Mouse (Mus musculus) 3T3-L1 (cell line): ENCODE measurements around the gene Pdcd2l.

Experiments used
- DNase-seq: peaks from one replicate; pipeline ENCODE4 v3.0.0-alpha.2; 2015; ENCODE audit warnings: low read depth, low spot score

The Pdcd2l gene

DNA sequence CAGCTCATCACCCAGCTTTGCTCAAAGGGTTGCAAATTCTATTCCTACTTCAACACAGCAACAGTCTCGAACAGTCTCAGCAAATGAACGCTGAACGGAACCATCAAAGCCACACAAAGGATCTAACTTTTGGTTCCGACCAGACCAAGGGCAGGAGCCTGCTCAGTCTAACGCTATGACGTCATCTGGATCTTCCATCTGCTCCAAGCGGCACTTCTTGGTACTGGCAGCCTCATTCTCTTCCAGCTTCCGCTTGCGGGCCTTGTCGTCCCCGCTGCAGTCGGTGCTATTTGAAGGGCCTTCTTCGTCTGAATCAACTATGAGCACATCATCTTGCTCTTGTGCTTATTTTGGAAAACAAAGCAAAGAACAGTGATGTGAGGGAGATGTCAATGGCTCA, 55.3 kb downstream of the Pdcd2l start:
- DNase-seq = no peak

DNA sequence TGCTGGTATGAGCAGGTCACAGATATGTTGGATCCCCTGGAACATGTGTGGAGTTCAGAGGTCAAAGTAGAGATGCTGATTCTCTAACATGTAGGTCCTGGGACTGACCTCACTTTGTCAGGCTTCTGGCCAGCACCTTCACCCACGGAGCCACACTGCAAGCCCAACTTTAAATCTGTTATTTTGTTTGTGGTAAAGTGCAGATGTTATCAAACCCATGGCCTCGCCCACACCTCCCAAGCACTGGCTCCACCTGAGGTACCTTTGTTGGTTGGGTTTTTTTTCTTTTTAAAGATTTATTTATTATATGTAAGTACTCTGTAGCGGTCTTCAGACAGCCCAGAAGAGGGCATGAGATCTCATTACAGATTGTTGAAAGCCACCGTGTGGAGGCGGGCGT, 57.0 kb downstream of the Pdcd2l start:
- no peak for DNase-seq
